Comparison of ENCODE assay signal across 23 mouse cellular contexts in genomic region chr6:11305979-11306534, GRCm38 (mm10).
A peak's percentile ranks its signal among the peaks of the same experiment; 100 is the strongest.
DNase-seq lines count a peak whose midpoint lies in the region; ATAC-seq and TF ChIP-seq lines count a peak whose summit lies in the region.
"Had no signal": no experiment of that assay in that cellular context is flagged by ENCODE, and none has a peak within 500 bp of the region (broad histone marks: within the 10 kb centered on the region; RNA-seq: fewer than 3 reads in every experiment).

No protein-coding gene starts in this region.

- no peak overlapping the region for H3K4me2 ChIP-seq in forebrain, embryonic 13.5 days
- H3K4me2 ChIP-seq in heart, embryonic 13.5 days: no peak overlapping the region
- no peak overlapping the region for H3K4me2 ChIP-seq in heart, embryonic 11.5 days
- H3K4me2 ChIP-seq: embryonic facial prominence, embryonic 15.5 days; hindbrain, embryonic 14.5 days; intestine, embryonic 15.5 days had no signal

- peak; percentile 70 for ATAC-seq in forebrain, embryonic 13.5 days
- no peak for ATAC-seq in heart, embryonic 13.5 days (ENCODE audit: extremely low read depth, insufficient number of reproducible peaks, low FRiP score, low TSS enrichment)
- ATAC-seq in heart, embryonic 11.5 days (replicated peaks; ENCODE audit: insufficient number of reproducible peaks, low FRiP score, low TSS enrichment): no peak
- ATAC-seq: CD4-positive, CD25-positive, alpha-beta regulatory T cell, adult 4 months; intestine, embryonic 15.5 days had no signal

- H3K27ac ChIP-seq in forebrain, embryonic 13.5 days: no peak overlapping the region
- no peak overlapping the region for H3K27ac ChIP-seq in forebrain, embryonic 10.5 days
- 0 out of 2 replicates have a peak overlapping the region, but pooled peaks have one; percentile 5 for H3K27ac ChIP-seq in heart, embryonic 13.5 days (replicated peaks)
- H3K27ac ChIP-seq in heart, embryonic 11.5 days (ENCODE audit: low read depth, low read length): no peak overlapping the region
- H3K27ac ChIP-seq: embryonic facial prominence, embryonic 15.5 days; heart, embryonic 10.5 days; hindbrain, embryonic 10.5 days; hindbrain, embryonic 14.5 days; intestine, embryonic 15.5 days had no signal

- no peaks in the 10 kb centered on the region for H3K36me3 ChIP-seq in forebrain, embryonic 13.5 days (ENCODE audit: poor library complexity, severe bottlenecking)
- H3K36me3 ChIP-seq in forebrain, embryonic 10.5 days (replicated peaks): no peaks in the 10 kb centered on the region
- H3K36me3 ChIP-seq in heart, embryonic 13.5 days: no peaks in the 10 kb centered on the region
- no peaks in the 10 kb centered on the region for H3K36me3 ChIP-seq in heart, embryonic 11.5 days (ENCODE audit: control insufficient read depth, insufficient read depth, low read length)
- H3K36me3 ChIP-seq: embryonic facial prominence, embryonic 15.5 days; G1E; heart, embryonic 10.5 days; hindbrain, embryonic 10.5 days; intestine, embryonic 15.5 days had no signal

- WGBS in forebrain, embryonic 13.5 days: 66% methylated on average over 2 of the region's 2 CpGs
- WGBS in forebrain, embryonic 10.5 days: 85% methylated on average over 2 of the region's 2 CpGs
- 71% methylated on average over 2 of the region's 2 CpGs for WGBS in heart, embryonic 13.5 days
- 76% methylated on average over 2 of the region's 2 CpGs for WGBS in heart, embryonic 11.5 days (ENCODE audit: insufficient replicate concordance)

- TF ChIP-seq CTCF in brain, embryonic 14.5 days (IDR thresholded peaks at IDR 0.05; ENCODE audit: borderline replicate concordance, extremely low read depth, insufficient read depth, insufficient read length): no peak

- H3K9ac ChIP-seq in forebrain, embryonic 13.5 days: no peak overlapping the region
- no peak overlapping the region for H3K9ac ChIP-seq in heart, embryonic 13.5 days
- H3K9ac ChIP-seq in heart, embryonic 11.5 days (ENCODE audit: low read depth, low read length): no peak overlapping the region
- H3K9ac ChIP-seq: embryonic facial prominence, embryonic 15.5 days; hindbrain, embryonic 14.5 days; intestine, embryonic 15.5 days had no signal

- no peaks in the 10 kb centered on the region for H3K27me3 ChIP-seq in forebrain, embryonic 13.5 days
- H3K27me3 ChIP-seq in forebrain, embryonic 10.5 days (ENCODE audit: poor library complexity, severe bottlenecking): no peaks in the 10 kb centered on the region
- no peaks in the 10 kb centered on the region for H3K27me3 ChIP-seq in heart, embryonic 13.5 days (replicated peaks)
- no peaks in the 10 kb centered on the region for H3K27me3 ChIP-seq in heart, embryonic 11.5 days (ENCODE audit: control insufficient read depth, insufficient read depth, low read length)
- H3K27me3 ChIP-seq: embryonic facial prominence, embryonic 15.5 days; intestine, embryonic 15.5 days had no signal

- no peak overlapping the region for H3K4me3 ChIP-seq in forebrain, embryonic 13.5 days
- no peak overlapping the region for H3K4me3 ChIP-seq in forebrain, embryonic 10.5 days
- H3K4me3 ChIP-seq in heart, embryonic 13.5 days: no peak overlapping the region
- H3K4me3 ChIP-seq in heart, embryonic 11.5 days (ENCODE audit: low read depth, low read length): no peak overlapping the region
- H3K4me3 ChIP-seq: embryonic facial prominence, embryonic 15.5 days; erythroblast, embryonic 14.5 days; heart, embryonic 10.5 days; hindbrain, embryonic 10.5 days; intestine, embryonic 15.5 days had no signal

- H3K9me3 ChIP-seq in forebrain, embryonic 13.5 days (replicated peaks): no peaks in the 10 kb centered on the region
- no peaks in the 10 kb centered on the region for H3K9me3 ChIP-seq in forebrain, embryonic 10.5 days
- H3K9me3 ChIP-seq in heart, embryonic 13.5 days: no peaks in the 10 kb centered on the region
- no peaks in the 10 kb centered on the region for H3K9me3 ChIP-seq in heart, embryonic 11.5 days (replicated peaks; ENCODE audit: control insufficient read depth, low read length)
- H3K9me3 ChIP-seq: embryonic facial prominence, embryonic 15.5 days; G1E; heart, embryonic 10.5 days; hindbrain, embryonic 10.5 days; intestine, embryonic 15.5 days had no signal

- no peaks in the 10 kb centered on the region for H3K4me1 ChIP-seq in forebrain, embryonic 13.5 days
- H3K4me1 ChIP-seq in forebrain, embryonic 10.5 days: no peaks in the 10 kb centered on the region
- 0 out of 2 replicates have a peak, but pooled peaks cover 9% of the 10 kb centered on the region for H3K4me1 ChIP-seq in heart, embryonic 13.5 days
- no peaks in the 10 kb centered on the region for H3K4me1 ChIP-seq in heart, embryonic 11.5 days (ENCODE audit: control insufficient read depth, insufficient read depth, low read length)
- H3K4me1 ChIP-seq: embryonic facial prominence, embryonic 15.5 days; heart, embryonic 10.5 days; hindbrain, embryonic 10.5 days; intestine, embryonic 15.5 days had no signal

- no peak for DNase-seq in forebrain, embryonic 10.5 days (ENCODE audit: extremely low spot score, low spot score)
- DNase-seq in brain, embryonic 14.5 days (ENCODE audit: low read depth): peak; percentile 61
- DNase-seq in retina, postnatal 1 day: peak; percentile 12
- no peak for DNase-seq in spleen, postnatal 36 days (ENCODE audit: low spot score in 2 of 2)
- DNase-seq in spleen, adult 18-20 months: no peak
- DNase-seq: adrenal gland, postnatal 10 days; B cell, adult 2 months; cerebellum, adult 18-20 months; cerebellum, postnatal 10 days; embryo, embryonic 11 days; gastrocnemius, postnatal 10 days; heart, adult 18-20 months had no signal

- TF ChIP-seq POLR2A in brain, embryonic 14.5 days (IDR thresholded peaks at IDR 0.05; ENCODE audit: borderline replicate concordance, extremely low read depth, insufficient read depth, insufficient read length, poor library complexity, severe bottlenecking): no peak

Comparison
In these comparisons a context has a peak if more than half of its experiments do, and no peak if none do; other contexts are left out.
1. DNase-seq: peak in brain, embryonic 14.5 days (single experiment) and retina, postnatal 1 day (single experiment); none in forebrain, embryonic 10.5 days (single experiment), spleen, postnatal 36 days (0 of 2) and spleen, adult 18-20 months (0 of 2).